Mouse (Mus musculus) heart, postnatal 0 days (tissue): ENCODE measurements around the gene Agpat3.

ENCODE experiments used
- CTCF ChIP-seq: IDR thresholded peaks from 2 replicates; pipeline ENCODE4 v1.5.1; 2016; ENCODE audit warnings: antibody characterized with exemption, control low read depth, low read depth
- EP300 ChIP-seq: IDR thresholded peaks from 2 replicates; pipeline ENCODE4 v1.6.1; 2016; ENCODE audit warnings: antibody characterized with exemption, low read depth

DNA sequence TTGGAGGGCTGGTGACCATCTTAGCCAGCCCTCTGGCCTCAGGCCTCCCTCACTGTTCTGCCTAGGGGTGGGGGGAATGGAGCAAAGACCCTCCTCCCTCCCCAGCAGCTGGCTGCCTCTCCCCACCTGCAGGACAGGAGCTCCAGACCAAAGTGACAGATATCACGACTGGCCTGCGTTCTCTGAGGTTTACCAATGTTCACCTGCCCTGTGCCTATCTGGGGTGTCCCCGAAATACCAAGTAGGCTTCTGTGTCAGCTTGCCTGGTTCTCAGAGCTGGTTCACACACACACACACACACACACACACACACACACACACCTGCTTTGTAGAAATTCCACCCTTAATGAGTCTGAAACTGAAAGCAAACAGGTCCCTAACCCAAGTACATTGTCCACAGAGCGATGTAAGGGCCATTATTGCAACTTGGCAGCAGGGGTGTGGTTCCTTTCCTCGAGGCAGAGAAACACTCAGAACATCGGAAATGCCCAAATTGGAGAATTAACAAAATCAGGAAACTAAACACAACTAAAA is 94.1 kb downstream of the Agpat3 start:
- no peak for TF ChIP-seq CTCF
- no peak for TF ChIP-seq EP300
